Mouse (Mus musculus) heart, embryonic 14.5 days (tissue): ENCODE results near the gene Ccdc28b. TPM values are rescaled to one million over a fixed set of nuclear protein-coding genes. Genes with fewer than 3 reads are reported as not detected.

Experiments
- ATAC-seq: fragments of 200-750 bp; cut with Nextera tagmentation; 2 replicates; pipeline ENCODE4 v1.8.0; 2017; ENCODE audit warnings: low read depth, moderate TSS enrichment; ENCODE audit not compliant: insufficient number of reproducible peaks, insufficient read depth, low FRiP score
- H3K27ac ChIP-seq, 2 experiments: fragments of 200-500 bp in 1 of 2; fragments of 300-500 bp in 1 of 2; sonication (generic) in 1 of 2; replicated peaks in 1 of 2; 2 replicates each; pipeline ENCODE4 v1.5.1; 2012 to 2014; ENCODE audit warnings: low read depth in 2 of 2, low read length in 2 of 2, control low read depth in 1 of 2, mild to moderate bottlenecking in 1 of 2, mixed read lengths in 1 of 2; ENCODE audit not compliant: control insufficient read depth in 1 of 2, insufficient read depth in 1 of 2
- H3K27me3 ChIP-seq: fragments of 300-500 bp; sonication (generic); 2 replicates; pipeline ENCODE4 v1.6.1; 2014; ENCODE audit warnings: mild to moderate bottlenecking, low read length, control low read depth; ENCODE audit not compliant: control insufficient read depth, insufficient read depth
- H3K36me3 ChIP-seq: fragments of 300-500 bp; sonication (generic); 2 replicates; pipeline ENCODE4 v1.6.1; 2014; ENCODE audit warnings: mild to moderate bottlenecking, control low read depth, low read length, mixed read lengths; ENCODE audit not compliant: control insufficient read depth, insufficient read depth
- H3K4me1 ChIP-seq, 2 experiments: fragments of 200-500 bp in 1 of 2; fragments of 300-500 bp in 1 of 2; sonication (generic) in 1 of 2; 2 replicates each; pipeline ENCODE4 v1.6.1; 2012 to 2014; ENCODE audit warnings: low read length in 2 of 2, control low read depth in 1 of 2, mixed read lengths in 1 of 2; ENCODE audit not compliant: control insufficient read depth in 2 of 2, insufficient read depth in 2 of 2
- H3K4me2 ChIP-seq: fragments of 300-500 bp; sonication (generic); 2 replicates; pipeline ENCODE4 v1.6.1; 2014; ENCODE audit warnings: mild to moderate bottlenecking, low read length
- H3K4me3 ChIP-seq, 2 experiments: fragments of 200-500 bp in 1 of 2; fragments of 300-500 bp in 1 of 2; sonication (generic) in 1 of 2; 2 replicates each; pipeline ENCODE4 v1.5.1; 2012 to 2014; ENCODE audit warnings: low read length in 2 of 2, mild to moderate bottlenecking in 2 of 2, control low read depth in 1 of 2, low read depth in 1 of 2, moderate library complexity in 1 of 2; ENCODE audit not compliant: control insufficient read depth in 1 of 2, insufficient read depth in 1 of 2
- H3K9ac ChIP-seq: fragments of 300-500 bp; sonication (generic); 2 replicates; pipeline ENCODE4 v1.6.1; 2014; ENCODE audit warnings: mild to moderate bottlenecking, low read length
- H3K9me3 ChIP-seq: fragments of 300-500 bp; sonication (generic); 2 replicates; pipeline ENCODE4 v1.6.1; 2016; ENCODE audit warnings: low read length, control low read depth; ENCODE audit not compliant: control insufficient read depth
- WGBS: fragments of 180-500 bp; shearing (Covaris S2); extraction: QIAGEN DNeasy Blood & Tissue Kit; methylation state at CpG from one replicate; pipeline ENCODE4 v1.1.7; 2014; 5-methylcytosine and 5-hydroxymethylcytosine counted together
- polyA plus RNA-seq: library from polyadenylated mRNA; unstranded; fragments of >200 nt; fragmentation: Nextera tagmentation; extraction: Ambion mirVana; gene quantifications from 2 replicates; pipeline ENCODE4 v1.2.1, GENCODE M21; 2014

Ccdc28b gene
- polyA plus RNA-seq, 1 experiment from 2014 or later: 53.3 TPM

GRCm38 (mm10) chr4:129633852-129634251, 10.1 kb upstream of the Ccdc28b start:
- Histone ChIP-seq H3K9me3 (no peaks in the 10 kb centered on the region), H3K27me3 (no peaks in the 10 kb centered on the region), H3K4me2 (no peak overlapping the region), H3K27ac (no peak overlapping the region), H3K4me3 (no peak overlapping the region), H3K4me1 (peaks cover 0 to 5% of the 10 kb centered on the region in 2 experiments; a peak in 2 of 4 replicates), H3K36me3 (peaks cover 98% of the 10 kb centered on the region), H3K9ac (no peak overlapping the region)
- no peak for ATAC-seq
- 93% methylated on average over 6 of the region's 6 CpGs for WGBS

- no peaks in the 10 kb centered on the region for H3K9me3 ChIP-seq
- no peak overlapping the region for H3K27ac ChIP-seq
- H3K4me1 ChIP-seq: no peaks in the 10 kb centered on the region
- no peaks in the 10 kb centered on the region for H3K27me3 ChIP-seq
- H3K36me3 ChIP-seq: peaks cover 100% of the 10 kb centered on the region
- H3K9ac ChIP-seq: no peak overlapping the region
- 92% methylated on average over 12 of the region's 12 CpGs for WGBS
- no peak overlapping the region for H3K4me2 ChIP-seq
- ATAC-seq: no peak
- H3K4me3 ChIP-seq: no peak overlapping the region
These were observed 8.1 kb upstream of the Ccdc28b start for GRCm38 (mm10) chr4:129631867-129632266.

DNA sequence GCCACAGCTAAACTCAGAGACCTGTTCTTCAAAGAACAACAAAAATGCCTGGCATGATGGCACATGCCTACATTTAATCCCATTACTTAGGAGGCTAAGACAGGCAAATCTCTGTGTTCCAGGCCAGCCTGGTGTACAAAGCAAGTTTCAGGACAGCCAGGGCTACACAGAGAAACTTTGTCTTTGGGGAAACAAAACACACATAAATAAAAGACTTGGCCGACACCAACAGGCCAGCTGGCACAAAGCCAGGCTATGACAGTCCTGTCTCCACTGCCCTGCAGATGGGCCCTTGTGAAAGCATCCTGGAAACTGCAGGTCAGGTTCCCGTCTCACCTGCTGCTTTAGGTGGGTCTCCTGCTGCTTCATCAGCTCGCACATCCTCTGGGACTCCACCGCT, 7.2 kb upstream of the Ccdc28b start:
- Histone ChIP-seq H3K27me3 (no peaks in the 10 kb centered on the region), H3K9me3 (no peaks in the 10 kb centered on the region), H3K27ac (no peak overlapping the region), H3K4me3 (no peak overlapping the region), H3K4me2 (no peak overlapping the region), H3K36me3 (peaks cover 100% of the 10 kb centered on the region), H3K9ac (no peak overlapping the region), H3K4me1 (no peaks in the 10 kb centered on the region)
- 73% methylated on average over 4 of the region's 4 CpGs for WGBS
- ATAC-seq: no peak

GRCm38 (mm10) chr4:129626035-129626434, 2.3 kb upstream of the Ccdc28b start:
- no peak overlapping the region for H3K4me2 ChIP-seq
- H3K27ac ChIP-seq: no peak overlapping the region
- no peak for ATAC-seq
- H3K9me3 ChIP-seq: no peaks in the 10 kb centered on the region
- WGBS: 68% methylated on average over 6 of the region's 6 CpGs
- H3K4me3 ChIP-seq: no peak overlapping the region
- H3K9ac ChIP-seq: no peak overlapping the region
- H3K27me3 ChIP-seq: no peaks in the 10 kb centered on the region
- H3K4me1 ChIP-seq: peaks cover 19 to 24% of the 10 kb centered on the region in 2 experiments; a peak in 3 of 4 replicates
- peaks cover 52% of the 10 kb centered on the region for H3K36me3 ChIP-seq

- no peaks in the 10 kb centered on the region for H3K9me3 ChIP-seq
- H3K36me3 ChIP-seq: peaks cover 48% of the 10 kb centered on the region
- peak overlapping the region; percentile 81 for H3K4me2 ChIP-seq
- no peak overlapping the region; a peak in 1 of 4 replicates for H3K27ac ChIP-seq
- H3K4me1 ChIP-seq: peaks cover 19 to 24% of the 10 kb centered on the region in 2 experiments; a peak in 3 of 4 replicates
- ATAC-seq: no peak
- 46% methylated on average over 4 of the region's 4 CpGs for WGBS
- H3K27me3 ChIP-seq: no peaks in the 10 kb centered on the region
- no peak overlapping the region for H3K4me3 ChIP-seq
- H3K9ac ChIP-seq: peak overlapping the region; percentile 78
These were observed 1.7 kb upstream of the Ccdc28b start for GRCm38 (mm10) chr4:129625496-129625895.

- Histone ChIP-seq H3K4me1 (peaks cover 19 to 24% of the 10 kb centered on the region in 2 experiments; a peak in 3 of 4 replicates), H3K9me3 (no peaks in the 10 kb centered on the region), H3K27ac (peak overlapping the region; percentile 61 to 89), H3K36me3 (peaks cover 46% of the 10 kb centered on the region), H3K4me3 (peak overlapping the region; percentile 10 to 65), H3K27me3 (no peaks in the 10 kb centered on the region), H3K4me2 (peak overlapping the region; percentile 81), H3K9ac (peak overlapping the region; percentile 78)
- ATAC-seq: no peak
- WGBS: 2% methylated on average over 6 of the region's 6 CpGs
These were observed 1.3 kb upstream of the Ccdc28b start for GRCm38 (mm10) chr4:129625029-129625370.

GRCm38 (mm10) chr4:129624281-129625028, 708 bp upstream of the Ccdc28b start:
- H3K9me3 ChIP-seq: no peaks in the 10 kb centered on the region
- peak overlapping the region; percentile 78 for H3K9ac ChIP-seq
- no peaks in the 10 kb centered on the region for H3K27me3 ChIP-seq
- under 1% methylated on average over 18 of the region's 18 CpGs for WGBS
- peak overlapping the region; percentile 81 for H3K4me2 ChIP-seq
- peak overlapping the region; percentile 89 to 90 for H3K27ac ChIP-seq
- peaks cover 19 to 24% of the 10 kb centered on the region in 2 experiments; a peak in 3 of 4 replicates for H3K4me1 ChIP-seq
- H3K36me3 ChIP-seq: peaks cover 43% of the 10 kb centered on the region
- peak overlapping the region; percentile 65 to 82 for H3K4me3 ChIP-seq
- peak; percentile 83 for ATAC-seq
